Mouse (Mus musculus) gastrocnemius, adult 8-10 months (tissue): ENCODE measurements at regions not wholly inside any gene's neighbourhood (a gene's known extent, or its start where the extent isn't known, plus 50 kb on each side); places are given as distances from the start of the nearest gene placed in this dataset.

Source experiments
- DNase-seq, 2 experiments: peaks; one replicate each; pipeline ENCODE4 v3.0.0; 2022; ENCODE audit warnings: low spot score in 2 of 2

GRCm38 (mm10) chr1:120883632-120884031, 281.4 kb downstream of the En1 start:
- DNase-seq = no peak

- DNase-seq = no peak
Measured at GRCm38 (mm10) chr1:120910801-120911200, 308.6 kb downstream of the En1 start.

DNA sequence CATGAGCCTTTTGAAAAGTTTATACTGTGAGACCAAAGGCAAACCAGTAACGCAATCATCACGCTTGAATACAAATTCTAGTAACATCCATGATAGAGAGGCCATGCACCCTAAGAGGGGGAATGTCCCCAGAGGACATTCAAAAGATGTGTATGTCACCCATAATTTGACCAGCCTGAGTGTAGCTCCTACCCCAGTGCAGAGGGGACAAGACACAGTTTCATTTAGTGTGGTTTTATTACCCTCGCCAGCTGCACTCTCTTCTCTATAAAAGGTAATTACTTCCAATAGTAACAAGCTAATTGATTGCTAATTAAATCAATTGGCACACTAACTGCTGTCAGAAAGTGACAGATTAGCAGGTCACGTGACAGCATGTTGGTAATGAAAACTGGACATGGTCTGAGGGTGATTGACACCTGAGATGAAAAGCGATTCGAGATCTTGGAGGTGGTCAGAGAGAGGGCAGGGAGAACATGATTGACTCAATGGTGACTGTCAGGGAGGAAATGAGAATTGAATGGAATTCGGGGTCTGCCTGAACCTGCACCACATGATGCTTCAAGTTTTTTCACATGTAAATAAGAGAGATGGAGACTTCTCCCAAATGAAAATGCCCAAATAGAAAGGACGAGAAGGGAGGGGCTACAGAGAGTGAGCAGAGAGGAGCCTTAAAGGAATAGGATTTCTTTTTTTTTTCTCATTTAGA, 309.9 kb downstream of the En1 start:
- DNase-seq = no peak

DNA sequence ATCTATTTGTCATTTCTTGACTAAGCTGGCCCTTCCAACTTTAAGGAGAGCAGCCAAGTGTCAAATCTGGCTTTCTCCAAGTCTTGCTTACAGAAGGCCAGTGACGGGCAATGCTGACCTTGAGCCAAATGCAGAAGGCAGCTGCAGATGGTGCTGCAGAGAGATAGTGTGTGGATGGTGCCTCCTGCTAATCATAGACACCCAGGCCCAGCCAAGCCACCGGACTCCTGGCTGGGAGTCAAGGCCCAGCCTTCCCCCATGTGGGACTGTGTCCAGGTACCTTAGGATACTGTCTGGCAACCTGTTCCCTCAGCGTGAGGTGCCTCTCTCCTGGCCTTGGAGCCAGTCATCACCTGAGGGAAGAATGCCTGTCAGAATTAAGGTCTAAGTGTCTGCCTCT, 319.3 kb downstream of the En1 start:
- no peak for DNase-seq

DNA sequence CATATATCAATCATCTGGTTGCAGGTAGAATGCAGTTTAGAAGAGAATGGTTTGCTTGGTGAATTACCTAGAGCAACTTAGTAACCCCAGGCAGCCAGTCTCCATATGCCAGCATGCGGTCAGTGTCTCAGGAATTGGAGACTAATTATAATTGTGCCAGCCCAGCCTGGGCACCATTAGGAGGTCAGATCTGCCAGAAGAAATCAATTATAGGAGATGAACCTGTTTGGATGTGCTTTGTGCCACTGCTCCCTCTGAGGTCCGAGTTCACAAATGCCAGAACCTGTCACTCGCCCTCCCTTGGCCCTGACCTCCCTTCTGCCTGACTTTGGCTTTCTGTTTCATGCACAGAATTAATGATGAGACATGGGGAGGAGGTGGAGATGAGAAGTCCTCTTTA, 323.1 kb downstream of the En1 start:
- DNase-seq = no peak

DNA sequence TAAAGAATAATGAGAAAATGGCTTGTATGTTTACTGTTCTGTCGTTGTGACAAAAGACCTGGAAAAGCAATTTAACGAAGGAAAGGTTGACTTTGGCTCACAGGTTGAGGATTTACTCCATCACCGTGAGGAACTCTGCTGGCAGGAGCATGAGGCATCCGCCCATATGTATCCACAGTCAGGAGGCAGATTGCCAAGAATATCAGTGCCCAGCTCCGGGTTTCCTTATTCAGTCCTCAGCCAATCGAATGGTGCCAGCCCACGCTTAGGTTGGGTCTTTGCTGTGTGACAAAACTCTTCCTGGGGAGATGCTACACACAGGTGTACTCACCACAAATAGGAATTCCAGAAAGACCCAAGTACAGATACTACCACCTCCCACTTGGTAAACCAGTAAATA, 327.9 kb downstream of the En1 start:
- DNase-seq = no peak

- no peak for DNase-seq
Measured at GRCm38 (mm10) chr1:120935321-120935720, 333.1 kb downstream of the En1 start.

DNA sequence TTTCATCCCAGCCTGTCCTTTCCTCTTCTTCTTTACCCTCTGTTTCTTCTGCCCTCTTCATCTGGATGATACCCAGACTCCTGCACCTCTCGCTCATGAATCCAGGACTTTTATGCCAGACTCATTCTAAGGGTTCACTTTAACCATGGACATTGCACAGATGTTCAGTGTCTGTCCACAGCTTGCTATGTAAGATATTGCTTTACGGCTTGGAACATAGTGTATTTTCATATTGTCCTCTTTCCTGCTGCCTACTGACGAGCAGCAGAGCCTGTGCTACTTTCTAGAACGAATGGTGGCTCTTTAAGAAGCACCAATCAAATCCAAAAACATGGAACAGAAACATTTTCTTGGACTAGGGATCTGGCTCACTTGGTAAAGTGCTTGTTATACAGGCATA, 341.5 kb downstream of the En1 start:
- DNase-seq = no peak

GRCm38 (mm10) chr1:120946349-120946748, 344.1 kb downstream of the En1 start:
- DNase-seq = no peak

GRCm38 (mm10) chr1:120961235-120961634, 359.0 kb downstream of the En1 start:
- DNase-seq = no peak

- DNase-seq = no peak
Measured at GRCm38 (mm10) chr1:120961984-120962383, 359.8 kb downstream of the En1 start.

DNA sequence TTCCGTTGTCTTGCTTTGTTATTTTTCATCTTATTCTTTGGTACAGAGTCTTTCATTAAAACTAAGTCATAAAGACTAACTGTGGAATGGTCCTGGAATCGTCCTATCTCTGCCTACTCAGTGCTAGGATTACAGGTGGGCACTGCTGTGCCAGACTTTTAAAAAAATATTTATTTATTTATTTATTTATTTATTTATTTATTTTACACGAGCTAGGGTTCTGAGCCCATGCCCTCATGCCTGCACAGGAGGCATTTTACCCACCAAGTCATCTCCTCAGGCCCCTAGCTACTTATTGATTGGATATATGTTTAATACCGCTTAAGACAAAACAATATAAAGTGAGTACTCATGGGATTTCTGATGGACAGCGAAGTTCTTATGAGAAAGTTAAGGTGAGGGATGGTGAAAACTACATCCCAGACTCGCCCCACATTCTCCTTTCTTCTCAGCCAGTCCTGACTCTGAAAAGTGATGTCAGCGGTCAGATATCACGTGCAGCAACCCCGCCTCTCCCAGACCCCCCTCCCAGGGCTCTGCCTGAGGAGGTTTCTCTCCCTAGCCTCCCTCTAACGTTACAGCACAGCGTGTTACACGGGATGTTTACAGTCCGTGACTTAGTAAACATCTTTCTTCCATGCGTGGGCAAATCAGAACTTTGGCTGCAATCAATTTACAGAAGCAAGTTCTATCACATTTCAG, 361.4 kb downstream of the En1 start:
- DNase-seq = no peak

- no peak for DNase-seq
Measured at GRCm38 (mm10) chr1:120964179-120964517, 361.9 kb downstream of the En1 start.

- no peak for DNase-seq
Measured at GRCm38 (mm10) chr1:120966132-120966531, 363.9 kb downstream of the En1 start.

GRCm38 (mm10) chr1:120974661-120975060, 357.7 kb downstream of the Insig2 start:
- peak in 1 of 2 experiments; percentile 29 for DNase-seq

DNA sequence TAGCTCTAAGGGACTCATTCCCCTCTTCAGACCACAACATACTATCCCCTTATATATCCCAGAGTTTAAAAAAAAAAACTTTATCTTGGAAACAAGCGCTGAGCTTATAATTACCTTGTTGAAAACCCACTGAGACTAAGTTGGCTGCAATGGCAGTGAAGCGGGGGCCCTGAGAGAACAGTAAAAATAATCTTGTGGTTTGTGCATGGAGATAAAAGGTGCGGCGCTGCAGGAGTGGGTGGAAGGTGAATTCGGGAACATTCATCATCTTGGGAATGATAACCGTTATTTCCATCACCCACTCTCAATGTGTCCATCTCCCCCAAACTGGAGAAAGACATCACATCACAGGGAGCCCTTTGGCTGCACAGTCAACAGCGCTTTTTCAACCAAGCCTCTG, 327.9 kb downstream of the Insig2 start:
- DNase-seq = no peak

- DNase-seq = no peak
Measured at GRCm38 (mm10) chr1:121005198-121005597, 327.2 kb downstream of the Insig2 start.

GRCm38 (mm10) chr1:121012126-121012525, 320.3 kb downstream of the Insig2 start:
- no peak for DNase-seq

- DNase-seq = no peak
Measured at GRCm38 (mm10) chr1:121013839-121014503, 318.4 kb downstream of the Insig2 start.

DNA sequence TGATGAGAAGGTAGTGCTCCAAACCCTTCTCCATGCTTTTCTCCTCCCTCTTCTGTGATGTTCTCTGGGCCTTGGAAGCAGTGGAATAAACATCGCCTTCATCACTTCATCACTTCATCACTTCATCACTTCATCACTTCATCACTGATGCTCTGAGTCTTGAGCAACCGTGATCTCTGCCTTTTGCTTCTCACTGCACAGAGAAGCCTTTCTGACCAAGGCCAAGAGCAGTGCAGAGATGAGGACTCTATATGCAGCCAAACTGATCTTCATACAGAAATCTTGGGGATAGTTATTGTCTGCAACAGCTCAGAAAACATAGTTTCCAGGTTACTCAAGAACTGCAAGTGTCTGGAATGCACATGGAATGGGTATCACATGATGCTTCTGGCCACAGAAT, 303.0 kb downstream of the Insig2 start:
- no peak for DNase-seq

- DNase-seq = no peak
Measured at GRCm38 (mm10) chr1:121034761-121035393, 297.5 kb downstream of the Insig2 start.

DNA sequence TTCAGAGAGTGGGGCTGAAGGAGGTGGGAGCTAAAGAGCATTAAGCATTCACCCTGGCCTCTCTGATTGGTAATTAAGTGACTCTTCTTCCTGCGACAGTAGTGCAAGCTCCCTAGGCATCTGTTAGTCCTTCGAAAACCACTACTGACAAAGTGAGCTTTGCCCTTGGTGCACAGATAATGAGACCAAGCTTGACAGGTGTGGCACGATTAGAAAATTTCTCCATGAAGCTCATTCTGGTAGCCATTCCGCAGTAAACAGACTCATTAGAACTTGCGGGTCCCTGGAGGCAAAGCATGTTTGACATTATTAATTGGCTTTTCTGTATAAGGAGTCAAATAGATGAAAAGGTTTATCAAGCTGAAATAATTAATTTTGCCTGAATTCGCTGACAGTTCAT, 285.8 kb downstream of the Insig2 start:
- DNase-seq = no peak
